Mouse (Mus musculus): ENCODE results near the gene Rest.
A peak's percentile ranks its signal among the peaks of the same experiment; 100 is the strongest.

The Rest gene

DNA sequence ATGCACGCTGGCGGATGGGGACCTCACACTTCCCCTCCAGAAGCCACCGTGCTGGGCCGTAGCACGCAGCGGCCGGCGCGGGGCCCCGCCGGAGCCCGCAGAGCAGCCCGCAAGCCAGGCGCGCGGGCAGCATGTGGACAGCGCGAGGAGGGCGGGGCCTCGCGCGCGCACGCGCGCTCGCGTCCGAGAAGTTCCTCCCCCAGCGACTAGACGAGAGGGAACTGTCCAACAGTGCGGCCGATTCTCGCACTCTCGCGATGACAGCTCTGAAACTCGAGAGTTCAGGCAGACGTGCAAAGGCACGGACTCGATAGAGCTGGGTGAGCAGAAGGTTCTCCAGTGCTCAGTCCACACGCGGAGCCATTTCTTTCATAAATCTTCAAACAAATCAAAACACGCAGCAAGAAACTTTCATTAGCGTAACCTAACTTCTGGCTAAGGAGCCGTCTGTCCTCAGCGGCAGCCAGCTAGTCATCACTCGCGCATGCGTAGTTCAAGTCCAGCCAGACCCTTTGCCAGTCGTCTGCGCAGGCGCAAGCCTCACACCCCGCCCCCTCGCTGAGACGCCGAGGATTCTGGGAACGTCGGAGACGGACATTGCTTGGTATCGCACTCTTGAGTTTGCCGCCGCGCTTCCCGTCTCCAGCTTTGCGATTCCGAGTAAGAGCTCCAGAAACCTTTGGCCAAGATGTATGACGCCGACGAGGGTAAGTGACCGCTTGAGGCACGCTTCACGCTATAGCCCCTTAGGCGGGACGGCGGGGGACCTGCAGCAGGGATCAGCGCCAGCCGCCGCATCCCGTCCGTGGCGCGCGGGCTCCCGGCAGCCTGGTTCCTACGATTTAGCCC, 44.9 kb downstream of the Rest start, which contains the start of the genes Noa1 and Polr2b:
Noa1 (minus strand) TSS at position 161 of the 849 bp plus-strand sequence.
Polr2b (plus strand) TSS at position 224 of the 849 bp plus-strand sequence.
- peak; percentile 95 to 97 for DNase-seq

DNA sequence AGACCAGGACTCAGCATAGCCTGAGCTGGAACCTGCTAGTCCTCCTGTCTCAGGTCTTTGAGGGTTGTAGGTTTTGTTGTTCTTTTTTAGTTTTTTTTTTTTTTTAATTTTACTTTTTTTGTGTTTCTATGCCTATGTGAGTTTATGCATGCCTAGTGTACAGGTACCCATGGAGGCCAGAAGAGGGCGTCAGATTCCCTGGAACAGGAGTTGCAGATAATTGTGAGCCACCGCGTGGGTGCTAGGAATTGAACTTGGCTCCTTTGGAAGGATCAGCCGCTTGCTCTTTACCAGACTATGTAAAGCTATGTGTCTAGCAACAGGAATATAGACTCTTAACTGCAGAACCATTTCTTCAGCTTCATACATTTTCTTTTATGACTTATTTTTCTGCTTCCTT, 48.9 kb downstream of the Rest start:
- no peak for DNase-seq

GRCm38 (mm10) chr5:77314986-77315385, 49.7 kb downstream of the Rest start:
- no peak for DNase-seq

GRCm38 (mm10) chr5:77324936-77325335, 59.6 kb downstream of the Rest start:
- DNase-seq, result no peak

DNA sequence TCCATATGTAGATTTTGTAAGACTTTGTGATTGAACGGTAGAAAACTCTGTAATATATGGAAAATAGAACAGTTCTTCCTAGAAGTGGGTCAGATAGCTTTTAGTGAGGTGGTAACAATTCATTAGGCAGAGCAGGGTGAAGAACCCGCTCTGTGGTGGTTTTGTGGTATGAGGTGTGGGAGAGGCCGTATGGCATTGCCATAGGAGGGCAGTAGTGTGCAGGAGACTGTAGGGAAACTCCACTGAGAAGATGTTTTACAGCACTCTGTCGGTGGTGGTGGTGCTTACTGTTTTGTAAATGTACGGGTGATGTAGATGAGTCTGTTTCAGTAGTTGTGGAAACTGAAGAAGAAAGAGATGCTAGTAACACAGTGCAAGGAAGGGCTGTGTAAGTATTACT, 64.9 kb downstream of the Rest start:
- DNase-seq, result no peak
